Comparison of ENCODE assay signal across 10 mouse cellular contexts in the genomic region with DNA sequence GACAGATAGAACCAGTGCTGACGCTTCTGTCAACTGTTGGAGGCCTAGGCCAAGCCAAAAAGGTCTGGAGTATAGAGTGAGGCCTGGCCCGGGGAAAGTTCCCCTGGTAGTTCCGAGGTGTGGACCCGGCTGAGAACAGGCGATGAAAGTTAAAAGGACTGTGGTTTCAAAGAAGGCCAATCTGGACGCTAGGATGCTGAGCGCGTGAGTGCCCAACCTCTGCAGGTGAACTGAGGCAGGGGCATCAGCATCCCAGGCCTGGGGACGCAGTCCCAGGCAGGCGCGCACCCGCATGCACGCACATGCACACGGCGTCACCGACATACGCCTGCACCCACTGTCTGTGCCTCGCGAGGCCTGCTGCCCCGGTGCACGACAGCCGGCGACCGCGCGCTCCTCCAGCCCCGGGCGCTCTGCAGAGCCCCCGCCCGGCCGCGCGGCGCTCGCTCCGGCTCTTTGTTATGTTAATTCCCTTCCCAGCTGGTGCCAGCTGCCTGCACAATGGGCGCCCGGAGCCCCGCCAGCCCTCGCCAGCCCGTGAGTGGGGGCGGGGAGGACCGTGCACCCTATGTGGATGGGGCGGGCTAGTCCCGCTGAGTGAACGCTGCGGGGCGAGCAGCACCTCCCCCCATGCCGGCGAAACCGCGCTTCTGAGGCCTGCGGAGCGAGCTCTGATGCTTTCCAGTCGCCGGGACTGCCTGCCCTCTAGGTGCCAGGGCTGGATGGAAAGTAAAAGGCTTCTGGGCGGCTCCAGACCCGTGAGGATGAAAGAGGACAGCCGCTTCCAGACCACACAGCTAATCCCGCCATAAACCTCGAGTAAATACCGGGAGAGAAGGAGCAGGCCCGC. TPM values are rescaled to one million over a fixed set of nuclear protein-coding genes. Genes with fewer than 3 reads are reported as not detected.
DNase-seq lines count a peak whose midpoint lies in the region; ATAC-seq and TF ChIP-seq lines count a peak whose summit lies in the region.
"Had no signal": no experiment of that assay in that cellular context is flagged by ENCODE, and none has a peak within 500 bp of the region (broad histone marks: within the 10 kb centered on the region; RNA-seq: fewer than 3 reads in every experiment).

No protein-coding gene starts in this region.

- H3K4me3 ChIP-seq in lung, embryonic 14.5 days (ENCODE audit: low read depth, low read length) = peak overlapping the region; percentile 44
- peak overlapping the region; percentile 53 for H3K4me3 ChIP-seq in heart, embryonic 16.5 days (ENCODE audit: low read length)
- peak overlapping the region; percentile 40 for H3K4me3 ChIP-seq in liver, embryonic 15.5 days (replicated peaks)
- H3K4me3 ChIP-seq: myocyte had no signal

- peak; percentile 10; the same call in 1 of the 2 replicates for TF ChIP-seq CTCF in lung, embryonic 14.5 days (IDR thresholded peaks at IDR 0.05; ENCODE audit: low read depth)

- no peaks in the 10 kb centered on the region for H3K36me3 ChIP-seq in lung, embryonic 14.5 days (ENCODE audit: insufficient read depth)
- H3K36me3 ChIP-seq in heart, embryonic 16.5 days (ENCODE audit: control insufficient read depth, insufficient read depth) = no peaks in the 10 kb centered on the region
- no peaks in the 10 kb centered on the region for H3K36me3 ChIP-seq in liver, embryonic 15.5 days (replicated peaks)

- H3K9ac ChIP-seq in lung, embryonic 14.5 days = peak overlapping the region; percentile 62
- H3K9ac ChIP-seq in heart, embryonic 16.5 days (ENCODE audit: low read length) = peak overlapping the region; percentile 68
- no peak overlapping the region for H3K9ac ChIP-seq in liver, embryonic 15.5 days

- peaks cover 14% of the 10 kb centered on the region for H3K27me3 ChIP-seq in lung, embryonic 14.5 days (ENCODE audit: insufficient read depth, low read length)
- H3K27me3 ChIP-seq in heart, embryonic 16.5 days (ENCODE audit: control insufficient read depth, insufficient read depth, low read length) = peaks cover 19% of the 10 kb centered on the region; the same call in 1 of the 2 replicates
- peaks cover 49% of the 10 kb centered on the region for H3K27me3 ChIP-seq in liver, embryonic 15.5 days
- H3K27me3 ChIP-seq: Patski had no signal

- peaks cover 18% of the 10 kb centered on the region for H3K4me1 ChIP-seq in lung, embryonic 14.5 days (ENCODE audit: insufficient read depth)
- peaks cover 10% of the 10 kb centered on the region for H3K4me1 ChIP-seq in heart, embryonic 16.5 days (ENCODE audit: control insufficient read depth, insufficient read depth, low read length)
- peaks cover 23% of the 10 kb centered on the region for H3K4me1 ChIP-seq in liver, embryonic 15.5 days (replicated peaks)

- peak; percentile 84 for ATAC-seq in lung, embryonic 14.5 days (ENCODE audit: insufficient read depth)
- peak; percentile 64 for ATAC-seq in heart, embryonic 16.5 days (replicated peaks; ENCODE audit: extremely low read depth, insufficient read depth, low FRiP score)
- ATAC-seq in liver, embryonic 15.5 days (ENCODE audit: insufficient read depth) = 0 out of 2 replicates have a peak, but pooled peaks have one; percentile 42
- ATAC-seq: Patski had no signal

- WGBS in lung, embryonic 14.5 days = 2% methylated on average over 63 of the region's 63 CpGs
- 3% methylated on average over 63 of the region's 63 CpGs for WGBS in heart, embryonic 16.5 days
- WGBS in liver, embryonic 15.5 days (ENCODE audit: insufficient replicate concordance) = 2% methylated on average over 60 of the region's 63 CpGs

- peak overlapping the region; percentile 86 for H3K4me2 ChIP-seq in lung, embryonic 14.5 days
- peak overlapping the region; percentile 77 for H3K4me2 ChIP-seq in heart, embryonic 16.5 days (ENCODE audit: low read depth, low read length)
- peak overlapping the region; percentile 66 for H3K4me2 ChIP-seq in liver, embryonic 15.5 days

- peak overlapping the region; percentile 85 for H3K27ac ChIP-seq in lung, embryonic 14.5 days (ENCODE audit: low read depth)
- H3K27ac ChIP-seq in heart, embryonic 16.5 days (ENCODE audit: low read length) = no peak overlapping the region
- no peak overlapping the region for H3K27ac ChIP-seq in liver, embryonic 15.5 days (replicated peaks)

- H3K9me3 ChIP-seq in lung, embryonic 14.5 days (ENCODE audit: low read depth, low read length) = no peaks in the 10 kb centered on the region
- H3K9me3 ChIP-seq in heart, embryonic 16.5 days (replicated peaks; ENCODE audit: control insufficient read depth, low read length) = no peaks in the 10 kb centered on the region
- H3K9me3 ChIP-seq in liver, embryonic 15.5 days (replicated peaks) = no peaks in the 10 kb centered on the region

- peak; percentile 82 for DNase-seq in lung, embryonic 14.5 days
- no peak for DNase-seq in lung, postnatal 25 days (ENCODE audit: low spot score)
- peak; percentile 80 for DNase-seq in embryo, embryonic 10.5 days (ENCODE audit: low spot score)
- DNase-seq in layer of hippocampus, adult 18-20 months (ENCODE audit: low spot score in 2 of 2) = peak; percentile 64 to 75
- peak; percentile 96 for DNase-seq in retina, postnatal 1 day
- no peak for DNase-seq in natural killer cell, adult 2 months (ENCODE audit: low spot score in 2 of 2)

RNA-seq across cellular contexts. Expression of a gene that starts 21.0 kb away (rescaled TPM):
- 22.8 and 23.5 TPM in 2 replicates for polyA plus RNA-seq in lung, embryonic 14.5 days (2014; fragmentation: Nextera tagmentation; extraction: Ambion mirVana)
- 9.4 and 11.5 TPM in 2 replicates for polyA plus RNA-seq in heart, embryonic 16.5 days (2015; fragmentation: Nextera tagmentation; extraction: Ambion mirVana)
- 10 to 100 TPM; 12.8 to 13.5 TPM for total RNA-seq in layer of hippocampus, adult 18-20 months (2021)
- 0.52 and 0.76 TPM in 2 replicates for polyA plus RNA-seq in liver, embryonic 15.5 days (2015; fragmentation: Nextera tagmentation; extraction: Ambion mirVana)

Comparison
In these comparisons a context has a peak if more than half of its experiments do, and no peak if none do; other contexts are left out.
1. DNase-seq: peak in lung, embryonic 14.5 days (single experiment), embryo, embryonic 10.5 days (single experiment), layer of hippocampus, adult 18-20 months (2 of 2) and retina, postnatal 1 day (single experiment); none in lung, postnatal 25 days (single experiment) and natural killer cell, adult 2 months (0 of 2).
2. Peak in every context shown above with its lines, with median percentiles within 50 percentile points of each other: ATAC-seq, H3K4me2 ChIP-seq and H3K4me3 ChIP-seq.